Mouse (Mus musculus): ENCODE measurements at regions not wholly inside any gene's neighbourhood (a gene's known extent, or its start where the extent isn't known, plus 50 kb on each side); places are given as distances from the start of the nearest gene placed in this dataset.

DNA sequence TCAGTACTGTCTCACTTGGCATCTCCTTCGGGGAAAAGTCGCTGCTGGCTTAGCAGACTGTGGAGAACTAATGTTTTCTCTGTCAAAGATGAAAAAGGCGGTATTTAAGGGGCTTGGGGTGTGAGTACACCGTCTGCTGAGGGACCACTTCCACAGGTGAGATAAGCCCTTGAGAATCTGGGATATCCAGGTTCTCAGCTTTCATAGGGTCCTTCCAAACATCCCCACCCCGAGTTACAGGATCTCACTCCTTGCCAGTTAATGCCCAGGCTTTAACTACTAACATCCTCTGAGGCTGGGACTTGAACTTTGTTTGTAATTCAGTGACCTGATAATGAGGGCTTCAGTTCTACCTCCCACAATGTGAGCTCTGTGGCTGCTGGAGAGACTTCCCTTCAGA is 86.9 kb downstream of the Emp1 start:
- no peak for TF ChIP-seq CTCF (IDR thresholded peaks at IDR 0.05; ENCODE audit: extremely low read depth, insufficient read depth, insufficient read length, insufficient replicate concordance)
- no peak for TF ChIP-seq POLR2A (IDR thresholded peaks at IDR 0.05; ENCODE audit: low read depth, low read length)
- H3K36me3 ChIP-seq (ENCODE audit: control insufficient read depth, insufficient read depth, low read length), result no peaks in the 10 kb centered on the region
- H3K4me1 ChIP-seq (ENCODE audit: control insufficient read depth, insufficient read depth, insufficient read length), result no peaks in the 10 kb centered on the region
- no peak for DNase-seq (ENCODE audit: low read depth in 1 of 2, low spot score in 2 of 2)
- no peak overlapping the region for H3K27ac ChIP-seq (ENCODE audit: insufficient read depth, low read length)
- WGBS, result 77% methylated on average over 5 of the region's 5 CpGs
- H3K27me3 ChIP-seq (ENCODE audit: control insufficient read depth, insufficient read depth, low read length), result no peaks in the 10 kb centered on the region
- H3K4me3 ChIP-seq (ENCODE audit: extremely low read depth, insufficient read depth, insufficient read length), result no peak overlapping the region

DNA sequence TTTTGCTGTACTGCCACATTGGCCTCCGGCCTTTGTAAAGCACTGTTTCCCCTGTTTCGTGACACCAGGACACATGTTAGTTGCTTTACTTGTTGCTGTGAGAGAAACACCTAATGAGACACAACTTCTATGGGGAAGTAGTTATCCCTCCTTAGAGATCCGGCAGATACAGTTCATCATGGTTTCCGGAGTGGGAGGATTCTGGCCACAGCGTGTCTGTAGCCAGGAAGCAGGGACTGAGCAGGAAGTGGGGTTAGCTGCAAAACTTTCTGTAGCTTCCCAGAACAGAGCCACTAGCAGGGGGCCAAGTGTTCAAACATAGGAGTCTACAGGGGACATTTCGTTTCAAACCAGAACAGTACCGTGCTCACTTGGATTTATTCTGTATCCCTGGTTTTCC is 88.2 kb downstream of the Emp1 start:
- H3K4me3 ChIP-seq (ENCODE audit: extremely low read depth, insufficient read depth, insufficient read length), result no peak overlapping the region
- no peak overlapping the region for H3K27ac ChIP-seq (ENCODE audit: insufficient read depth, low read length)
- 7% methylated on average over 7 of the region's 7 CpGs for WGBS
- H3K4me1 ChIP-seq (ENCODE audit: control insufficient read depth, insufficient read depth, insufficient read length), result no peaks in the 10 kb centered on the region
- H3K36me3 ChIP-seq (ENCODE audit: control insufficient read depth, insufficient read depth, low read length), result no peaks in the 10 kb centered on the region
- H3K27me3 ChIP-seq (ENCODE audit: control insufficient read depth, insufficient read depth, low read length), result no peaks in the 10 kb centered on the region
- DNase-seq (ENCODE audit: low read depth in 1 of 2, low spot score in 2 of 2), result no peak
- TF ChIP-seq CTCF (IDR thresholded peaks at IDR 0.05; ENCODE audit: extremely low read depth, insufficient read depth, insufficient read length, insufficient replicate concordance), result no peak
- TF ChIP-seq POLR2A (IDR thresholded peaks at IDR 0.05; ENCODE audit: low read depth, low read length), result no peak

DNA sequence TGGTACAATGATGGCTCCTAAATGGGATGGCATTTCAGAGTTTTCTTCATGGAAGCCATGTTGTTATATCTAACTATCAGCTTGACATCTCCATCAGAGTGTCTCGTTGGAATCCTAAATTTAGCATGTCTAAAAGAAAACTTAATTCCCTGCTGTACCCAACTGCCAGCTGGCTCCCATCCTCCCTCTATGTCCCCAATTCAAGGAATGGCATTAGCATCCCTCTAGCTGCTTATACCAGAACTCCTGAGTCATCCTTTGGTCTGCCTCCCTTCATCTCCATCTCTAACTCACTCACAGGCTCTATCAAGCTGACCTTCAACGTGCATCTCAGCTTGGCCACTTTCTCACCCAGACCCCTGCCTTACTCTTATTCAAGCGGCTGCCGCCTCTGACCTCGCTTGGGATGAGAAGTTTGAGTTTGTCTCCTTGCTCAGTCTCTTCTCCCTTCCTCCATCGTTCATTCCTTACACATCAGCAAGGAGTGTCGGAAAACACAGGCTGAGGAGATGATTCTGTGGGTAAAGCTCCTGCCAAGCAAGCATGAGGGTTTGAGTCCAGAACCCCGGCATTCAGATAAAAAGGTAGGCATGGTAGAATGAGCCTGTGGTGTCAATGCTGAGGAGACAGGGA is 88.9 kb downstream of the Emp1 start:
- H3K36me3 ChIP-seq (ENCODE audit: control insufficient read depth, insufficient read depth, low read length), result no peaks in the 10 kb centered on the region
- WGBS, result 80% methylated on average over 8 of the region's 8 CpGs
- no peaks in the 10 kb centered on the region for H3K4me1 ChIP-seq (ENCODE audit: control insufficient read depth, insufficient read depth, insufficient read length)
- no peak overlapping the region for H3K27ac ChIP-seq (ENCODE audit: insufficient read depth, low read length)
- no peaks in the 10 kb centered on the region for H3K27me3 ChIP-seq (ENCODE audit: control insufficient read depth, insufficient read depth, low read length)
- DNase-seq (ENCODE audit: low read depth in 1 of 2, low spot score in 2 of 2), result no peak
- no peak for TF ChIP-seq CTCF (IDR thresholded peaks at IDR 0.05; ENCODE audit: extremely low read depth, insufficient read depth, insufficient read length, insufficient replicate concordance)
- no peak for TF ChIP-seq POLR2A (IDR thresholded peaks at IDR 0.05; ENCODE audit: low read depth, low read length)
- H3K4me3 ChIP-seq (ENCODE audit: extremely low read depth, insufficient read depth, insufficient read length), result no peak overlapping the region

DNA sequence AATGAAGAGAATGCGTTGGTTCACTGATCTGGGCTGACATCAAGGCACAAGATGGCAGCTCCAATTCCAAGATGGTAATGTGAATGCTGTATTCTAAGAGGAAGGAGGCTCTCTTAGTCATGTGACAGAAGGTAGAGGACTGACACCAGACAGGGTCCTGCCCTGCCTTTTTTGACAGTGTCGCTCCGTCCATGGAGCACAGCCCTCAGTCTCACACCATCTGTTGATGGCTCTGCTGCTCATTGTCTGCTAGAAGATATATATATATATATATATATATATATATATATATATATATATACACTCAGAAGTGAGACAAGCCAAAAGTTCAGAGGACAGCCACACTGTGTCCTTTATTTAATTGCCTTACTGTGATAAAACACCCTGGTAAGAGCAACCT is 90.7 kb downstream of the Emp1 start:
- Histone ChIP-seq H3K27ac (ENCODE audit: insufficient read depth, low read length) (no peak overlapping the region), H3K36me3 (ENCODE audit: control insufficient read depth, insufficient read depth, low read length) (no peaks in the 10 kb centered on the region), H3K4me3 (ENCODE audit: extremely low read depth, insufficient read depth, insufficient read length) (no peak overlapping the region), H3K4me1 (ENCODE audit: control insufficient read depth, insufficient read depth, insufficient read length) (no peaks in the 10 kb centered on the region), H3K27me3 (ENCODE audit: control insufficient read depth, insufficient read depth, low read length) (no peaks in the 10 kb centered on the region)
- TF ChIP-seq CTCF (IDR thresholded peaks at IDR 0.05; ENCODE audit: extremely low read depth, insufficient read depth, insufficient read length, insufficient replicate concordance), result no peak
- TF ChIP-seq POLR2A (IDR thresholded peaks at IDR 0.05; ENCODE audit: low read depth, low read length), result no peak
- no peak for DNase-seq (ENCODE audit: low read depth in 1 of 2, low spot score in 2 of 2)
- 85% methylated on average over 3 of the region's 3 CpGs for WGBS

DNA sequence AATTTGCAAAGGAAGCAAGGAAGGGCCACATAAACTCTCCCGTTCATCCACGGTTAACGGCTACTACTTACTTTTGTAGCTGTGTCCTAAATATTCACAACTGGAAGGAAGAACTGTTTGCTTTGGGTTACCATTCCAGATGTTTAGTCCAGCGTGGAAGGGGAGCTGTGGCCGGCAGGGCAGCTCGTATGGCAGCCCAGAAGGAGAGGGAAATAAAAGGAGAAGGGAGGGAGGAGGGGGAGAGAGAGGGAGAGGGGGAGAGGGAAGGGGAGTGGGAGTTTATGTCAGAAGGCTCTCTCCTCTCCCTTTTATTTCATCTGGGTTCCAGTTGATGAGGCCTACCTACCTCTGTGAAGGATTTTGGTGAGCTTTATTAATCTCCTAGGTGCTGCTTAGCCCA is 110.2 kb downstream of the Emp1 start:
- no peak for DNase-seq (ENCODE audit: low read depth in 1 of 2, low spot score in 2 of 2)
- WGBS, result 82% methylated on average over 6 of the region's 6 CpGs
- Histone ChIP-seq H3K27ac (ENCODE audit: insufficient read depth, low read length) (no peak overlapping the region), H3K36me3 (ENCODE audit: control insufficient read depth, insufficient read depth, low read length) (no peaks in the 10 kb centered on the region), H3K4me1 (ENCODE audit: control insufficient read depth, insufficient read depth, insufficient read length) (no peaks in the 10 kb centered on the region), H3K27me3 (ENCODE audit: control insufficient read depth, insufficient read depth, low read length) (no peaks in the 10 kb centered on the region), H3K4me3 (ENCODE audit: extremely low read depth, insufficient read depth, insufficient read length) (no peak overlapping the region)
- TF ChIP-seq POLR2A (IDR thresholded peaks at IDR 0.05; ENCODE audit: low read depth, low read length) (no peak), CTCF (IDR thresholded peaks at IDR 0.05; ENCODE audit: extremely low read depth, insufficient read depth, insufficient read length, insufficient replicate concordance) (no peak)

DNA sequence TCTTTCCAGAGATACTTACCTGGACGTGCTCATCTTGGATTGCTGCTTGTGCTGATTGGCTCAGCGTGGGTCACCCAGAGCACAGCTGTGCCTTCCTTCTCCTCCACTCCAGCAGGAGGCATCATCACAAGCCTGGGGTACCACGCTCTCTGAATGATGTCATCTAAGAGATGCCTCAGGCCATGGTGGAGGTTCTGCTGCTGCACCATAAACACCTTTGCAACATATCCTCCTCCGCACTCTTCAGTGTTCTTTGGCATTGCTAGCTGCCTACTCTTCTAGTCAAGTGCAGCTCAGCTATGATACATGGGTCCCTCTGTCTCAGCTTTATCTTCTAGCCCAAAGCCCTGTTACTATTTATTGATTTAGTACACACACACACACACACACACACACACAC is 110.8 kb downstream of the Emp1 start:
- Histone ChIP-seq H3K27ac (ENCODE audit: insufficient read depth, low read length) (no peak overlapping the region), H3K4me1 (ENCODE audit: control insufficient read depth, insufficient read depth, insufficient read length) (no peaks in the 10 kb centered on the region), H3K27me3 (ENCODE audit: control insufficient read depth, insufficient read depth, low read length) (no peaks in the 10 kb centered on the region), H3K4me3 (ENCODE audit: extremely low read depth, insufficient read depth, insufficient read length) (no peak overlapping the region), H3K36me3 (ENCODE audit: control insufficient read depth, insufficient read depth, low read length) (no peaks in the 10 kb centered on the region)
- no peak for DNase-seq (ENCODE audit: low read depth in 1 of 2, low spot score in 2 of 2)
- 98% methylated on average over 4 of the region's 4 CpGs for WGBS
- TF ChIP-seq POLR2A (IDR thresholded peaks at IDR 0.05; ENCODE audit: low read depth, low read length) (no peak), CTCF (IDR thresholded peaks at IDR 0.05; ENCODE audit: extremely low read depth, insufficient read depth, insufficient read length, insufficient replicate concordance) (no peak)

DNA sequence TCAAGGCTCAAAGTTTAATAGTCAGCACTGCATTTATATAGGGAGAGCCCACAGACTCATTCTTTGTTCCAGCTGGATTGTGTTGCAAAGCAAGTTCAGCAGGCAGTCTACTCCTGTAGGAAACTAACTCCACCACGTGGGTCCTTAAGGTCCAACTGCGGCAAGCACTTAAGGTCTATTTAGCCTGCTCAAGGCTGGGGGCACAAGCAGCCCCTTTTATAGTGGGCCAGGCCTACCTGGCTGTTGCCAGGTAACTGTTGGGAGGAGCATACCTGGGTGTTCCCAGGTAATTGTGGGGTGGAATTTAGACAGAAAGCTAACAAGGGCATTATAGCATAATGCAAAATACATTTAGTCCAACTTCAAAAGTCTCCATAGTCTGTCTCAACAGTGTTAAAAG is 126.5 kb downstream of the Emp1 start:
- no peak for TF ChIP-seq CTCF (IDR thresholded peaks at IDR 0.05; ENCODE audit: extremely low read depth, insufficient read depth, insufficient read length, insufficient replicate concordance)
- no peak overlapping the region for H3K4me3 ChIP-seq (ENCODE audit: extremely low read depth, insufficient read depth, insufficient read length)
- no peak for DNase-seq (ENCODE audit: low read depth in 1 of 2, low spot score in 2 of 2)

More for the DNA sequence above, 126.5 kb downstream of the Emp1 start:
- 82% methylated on average over 2 of the region's 2 CpGs for WGBS
- no peak overlapping the region for H3K27ac ChIP-seq (ENCODE audit: insufficient read depth, low read length)
- H3K36me3 ChIP-seq (ENCODE audit: control insufficient read depth, insufficient read depth, low read length), result no peaks in the 10 kb centered on the region
- H3K4me1 ChIP-seq (ENCODE audit: control insufficient read depth, insufficient read depth, insufficient read length), result no peaks in the 10 kb centered on the region
- H3K27me3 ChIP-seq (ENCODE audit: control insufficient read depth, insufficient read depth, low read length), result no peaks in the 10 kb centered on the region

All from spleen, adult 2 months (tissue).